Mouse (Mus musculus) brain, embryonic 18.5 days (tissue): ENCODE measurements at regions not wholly inside any gene's neighbourhood (a gene's known extent, or its start where the extent isn't known, plus 50 kb on each side); places are given as distances from the start of the nearest gene placed in this dataset.

Experiments used
- DNase-seq: peaks from one replicate; pipeline ENCODE4 v3.0.0-alpha.2; 2012; ENCODE audit warnings: low read depth, low spot score

GRCm38 (mm10) chr9:116332485-116333118 lies 157.4 kb upstream of the Tgfbr2 start:
- DNase-seq, result no peak

- DNase-seq, result no peak
These were observed 156.2 kb upstream of the Tgfbr2 start for GRCm38 (mm10) chr9:116331406-116331805.

- DNase-seq, result no peak
These were observed 155.6 kb upstream of the Tgfbr2 start for GRCm38 (mm10) chr9:116330796-116331195.

DNA sequence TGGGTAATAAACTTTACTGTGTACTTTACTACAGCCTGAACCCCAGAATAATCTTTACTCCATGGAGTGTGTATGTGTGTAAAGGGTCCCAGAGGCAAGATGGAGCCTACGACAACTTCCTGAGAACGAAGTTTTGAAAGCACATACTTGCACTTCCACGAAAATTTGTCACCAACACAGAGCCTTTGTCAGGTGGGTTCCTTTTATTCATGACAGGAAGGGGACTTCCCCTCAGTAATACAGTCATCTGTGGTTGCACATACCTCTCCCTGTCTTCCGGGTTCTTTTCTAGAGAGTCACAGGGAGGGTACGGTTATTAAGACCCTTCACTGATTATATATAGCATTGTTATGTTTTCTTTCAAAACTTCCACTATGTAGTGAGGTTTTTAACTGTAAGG lies 154.0 kb upstream of the Tgfbr2 start:
- DNase-seq, result no peak

GRCm38 (mm10) chr9:116328201-116328600 lies 153.0 kb upstream of the Tgfbr2 start:
- no peak for DNase-seq

DNA sequence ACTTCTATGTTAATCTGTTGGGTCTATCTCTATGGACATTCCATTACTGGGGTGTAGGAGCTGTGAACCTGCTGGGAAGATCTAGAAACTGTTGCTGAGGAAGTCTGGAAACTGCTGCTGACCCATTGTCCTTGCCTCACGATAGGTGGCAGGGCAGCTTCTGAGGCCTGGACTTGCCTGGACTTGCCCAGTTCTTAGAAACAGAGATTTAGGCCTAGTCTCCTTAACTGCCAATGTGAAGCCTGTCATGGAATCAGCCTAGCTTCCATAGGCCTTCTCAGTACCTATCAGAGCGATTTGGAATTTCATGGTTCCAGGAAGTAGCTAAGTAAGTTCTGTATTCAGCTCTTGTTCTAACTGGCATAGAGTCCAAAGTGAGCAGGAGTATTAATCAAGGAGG lies 151.9 kb upstream of the Tgfbr2 start:
- no peak for DNase-seq

GRCm38 (mm10) chr9:116324971-116325370 lies 149.8 kb upstream of the Tgfbr2 start:
- DNase-seq, result no peak

DNA sequence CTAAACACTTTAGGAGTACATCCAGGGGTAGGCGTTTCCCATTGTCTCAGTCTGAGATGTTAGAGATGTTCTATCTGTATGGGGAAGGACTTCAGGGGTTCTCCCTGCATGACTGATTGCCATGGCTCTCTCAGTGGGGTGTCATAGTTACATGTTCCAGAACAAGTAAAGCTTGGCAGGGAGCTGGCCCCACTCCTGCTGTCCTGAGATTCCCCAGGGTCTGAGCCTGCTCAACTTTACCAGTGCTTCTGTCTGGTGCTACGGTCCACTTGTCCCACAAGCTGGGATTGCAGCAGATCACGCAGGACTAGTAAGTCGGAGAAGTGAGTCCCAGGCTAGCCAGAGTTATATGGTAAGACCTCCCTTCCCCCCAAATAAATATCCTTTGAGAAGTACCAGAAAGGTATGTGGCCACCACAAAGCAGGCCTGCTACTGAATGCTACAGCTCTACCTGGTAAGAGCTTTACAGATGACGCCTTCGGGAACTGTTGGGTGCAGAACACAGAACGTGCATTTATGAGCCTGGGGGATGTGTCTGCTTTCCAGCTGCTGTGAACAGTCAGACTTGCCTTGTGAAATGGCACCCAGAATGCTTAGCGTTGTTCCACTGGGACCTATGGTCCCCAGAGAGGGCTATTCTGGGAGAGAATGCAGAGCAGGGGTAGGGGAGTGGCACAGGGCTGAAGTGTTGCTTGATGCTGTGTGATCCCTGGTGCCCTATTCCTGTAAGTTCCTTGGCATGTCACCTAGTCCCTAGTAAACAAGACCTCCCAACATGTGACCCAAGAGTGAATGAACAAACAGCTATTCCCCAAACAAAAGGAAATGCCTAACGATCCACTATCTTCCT lies 148.9 kb upstream of the Tgfbr2 start:
- no peak for DNase-seq

GRCm38 (mm10) chr9:116321908-116322307 lies 146.7 kb upstream of the Tgfbr2 start:
- DNase-seq, result no peak

DNA sequence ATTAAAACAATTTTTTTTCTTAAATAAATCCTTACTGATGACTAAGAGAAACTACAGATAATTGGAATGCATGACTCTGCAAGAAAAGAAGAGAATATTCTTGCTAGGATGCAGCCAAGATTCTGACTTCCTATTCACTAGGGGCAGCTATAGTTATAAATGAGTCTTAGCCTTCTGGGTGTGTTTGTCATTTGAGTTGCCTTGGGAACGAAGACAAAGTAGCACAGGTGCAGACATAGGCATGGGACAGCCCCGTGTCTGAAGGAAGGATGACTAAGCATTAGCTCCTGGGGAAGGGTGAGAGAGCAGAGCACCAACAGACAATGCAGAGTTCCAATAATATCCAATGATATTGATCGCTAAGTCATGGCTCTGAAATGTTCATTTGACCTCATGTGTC lies 144.3 kb upstream of the Tgfbr2 start:
- no peak for DNase-seq

DNA sequence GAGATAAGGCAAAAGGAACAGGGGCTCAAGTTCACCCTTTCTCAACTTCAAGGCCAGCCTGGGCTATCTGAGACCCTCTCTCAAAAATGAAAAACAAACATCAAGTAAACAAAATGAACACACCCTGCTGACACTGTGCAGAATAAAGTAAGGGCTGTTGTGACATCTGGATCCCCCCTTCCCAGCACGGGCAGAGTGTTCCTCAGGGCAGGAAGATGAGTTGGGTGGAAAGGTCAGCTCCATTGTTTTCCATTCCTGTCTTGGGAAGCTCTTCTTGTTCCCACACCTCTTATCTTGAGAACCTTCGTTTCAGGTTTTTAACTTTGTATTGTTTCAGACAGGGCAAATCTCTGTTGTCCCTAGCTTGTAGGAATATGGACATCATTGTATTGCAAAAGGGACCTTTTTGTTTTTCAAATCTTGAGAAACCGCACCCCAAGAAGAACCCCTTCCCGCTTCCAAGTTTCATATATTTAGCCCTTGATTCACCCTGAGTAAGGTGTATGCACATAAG lies 141.5 kb upstream of the Tgfbr2 start:
- DNase-seq, result no peak

- DNase-seq, result no peak
These were observed 139.6 kb upstream of the Tgfbr2 start for GRCm38 (mm10) chr9:116314803-116315202.

DNA sequence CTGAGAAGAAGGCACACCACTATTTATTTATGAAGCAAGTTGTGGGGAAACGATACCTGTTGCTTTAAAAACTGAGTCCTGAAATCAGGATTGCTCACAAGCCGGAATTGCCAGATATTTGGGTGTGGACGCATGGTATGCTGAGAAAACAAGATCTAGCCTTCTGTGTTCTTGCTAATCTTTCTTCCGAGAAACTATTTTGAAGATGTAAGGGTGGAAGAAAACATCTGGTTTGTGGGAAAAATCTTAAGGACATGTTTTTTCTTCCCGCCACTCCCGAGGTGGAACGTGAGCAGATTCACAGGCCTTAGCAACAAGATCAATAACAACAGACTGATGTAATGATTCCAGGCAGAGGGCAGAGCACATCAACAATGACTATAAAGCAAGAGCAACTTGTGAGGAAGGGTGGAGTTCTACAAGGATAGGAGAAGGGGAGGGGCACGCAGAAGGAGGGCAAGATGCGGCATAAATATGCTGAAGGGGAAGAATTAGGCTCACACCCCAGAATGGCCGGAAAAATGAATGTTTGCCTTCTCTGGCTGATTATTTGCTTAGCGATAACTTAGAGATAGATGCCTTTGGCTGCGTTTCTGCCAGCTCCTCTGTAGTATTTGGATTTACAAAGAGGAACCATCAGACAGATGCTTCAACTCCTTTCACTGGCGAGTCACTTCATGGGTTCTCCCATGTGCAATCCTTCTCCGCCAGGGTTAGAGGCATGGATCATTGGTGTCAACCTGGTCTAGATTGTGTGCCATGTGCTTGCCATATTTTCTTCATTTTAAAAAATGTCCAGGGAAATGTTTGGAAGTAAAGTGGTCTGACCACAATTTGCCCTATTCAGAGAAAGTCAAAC lies 139.0 kb upstream of the Tgfbr2 start:
- no peak for DNase-seq

GRCm38 (mm10) chr9:116311364-116311763 lies 136.2 kb upstream of the Tgfbr2 start:
- no peak for DNase-seq

DNA sequence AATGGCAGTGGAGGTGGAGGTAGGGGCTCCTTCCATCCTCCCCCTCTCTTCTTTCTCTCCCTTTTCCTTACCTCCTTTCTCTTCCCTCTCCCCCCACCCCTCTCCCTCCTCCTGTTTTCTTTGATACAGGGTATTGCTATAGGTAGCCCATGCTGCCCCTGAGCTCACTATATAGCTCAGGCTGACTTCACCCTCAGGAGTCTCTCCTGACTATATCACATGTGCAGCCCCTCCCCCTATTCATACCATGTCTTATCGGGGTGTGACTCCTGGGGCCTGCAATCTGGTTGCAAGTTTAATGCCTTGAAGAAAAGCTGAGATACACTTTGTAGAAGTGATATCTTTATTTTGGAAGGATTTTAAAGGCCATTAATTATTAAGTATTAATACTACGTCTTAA lies 126.4 kb upstream of the Tgfbr2 start:
- no peak for DNase-seq

DNA sequence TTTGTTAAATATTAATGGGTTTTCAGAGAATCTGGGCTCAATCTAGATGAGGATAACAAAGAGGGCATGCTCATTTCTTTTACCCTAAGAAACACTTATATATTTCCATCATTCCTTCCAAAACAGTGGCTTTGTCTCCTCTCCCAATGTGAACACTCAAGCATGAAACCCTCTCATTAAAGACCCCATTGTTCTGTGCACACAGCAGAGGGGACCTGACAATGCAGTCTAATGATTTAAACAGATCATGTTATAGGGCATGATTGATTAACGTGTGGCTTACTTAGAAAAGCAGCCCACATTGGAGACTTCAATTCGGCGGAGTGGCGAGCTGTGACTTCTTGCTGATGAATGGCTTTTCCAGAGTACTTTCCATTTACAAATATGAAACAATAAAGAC lies 123.6 kb upstream of the Tgfbr2 start:
- DNase-seq, result no peak

DNA sequence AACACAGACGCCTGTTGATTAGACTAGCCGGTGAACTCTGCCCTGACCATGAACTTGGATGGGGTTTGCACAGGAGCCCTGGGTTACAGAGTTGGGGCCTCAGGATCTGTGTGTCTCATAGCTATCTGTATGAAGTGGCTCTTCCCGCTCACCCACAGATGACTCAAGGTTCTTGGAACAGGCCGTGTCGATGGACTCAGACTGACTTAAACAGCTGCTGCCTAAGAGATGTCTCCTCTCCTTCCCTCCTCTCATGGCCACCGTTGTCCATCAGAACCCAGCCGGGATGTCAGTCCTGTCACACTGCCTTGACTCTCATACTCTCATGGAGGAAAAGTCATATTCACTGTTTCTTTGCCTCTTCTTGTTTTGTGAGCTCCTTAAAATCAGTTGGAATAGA lies 121.2 kb upstream of the Tgfbr2 start:
- DNase-seq, result no peak

GRCm38 (mm10) chr9:116294073-116294472 lies 118.9 kb upstream of the Tgfbr2 start:
- DNase-seq, result no peak

DNA sequence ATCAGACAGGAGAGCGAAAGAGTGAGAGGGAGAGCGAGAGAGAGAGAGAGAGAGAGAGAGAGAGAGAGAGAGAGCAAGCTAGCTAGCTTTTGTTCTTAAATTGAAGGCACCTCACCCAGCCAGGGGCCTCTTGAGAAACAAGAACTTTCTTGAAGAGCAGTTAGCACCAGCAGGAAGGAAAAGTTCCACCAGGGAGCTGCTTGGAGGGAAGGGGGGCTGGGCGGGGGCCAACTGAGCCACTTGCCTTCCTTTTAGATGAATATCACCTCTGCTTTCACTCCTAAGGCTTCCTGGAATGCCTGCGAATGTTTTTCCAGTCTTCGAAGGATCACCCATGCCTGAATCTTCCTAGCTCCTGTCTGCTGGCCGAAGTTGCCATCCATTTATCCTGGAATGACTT lies 118.0 kb upstream of the Tgfbr2 start:
- DNase-seq, result no peak

- DNase-seq, result no peak
These were observed 116.5 kb upstream of the Tgfbr2 start for GRCm38 (mm10) chr9:116291624-116292023.

DNA sequence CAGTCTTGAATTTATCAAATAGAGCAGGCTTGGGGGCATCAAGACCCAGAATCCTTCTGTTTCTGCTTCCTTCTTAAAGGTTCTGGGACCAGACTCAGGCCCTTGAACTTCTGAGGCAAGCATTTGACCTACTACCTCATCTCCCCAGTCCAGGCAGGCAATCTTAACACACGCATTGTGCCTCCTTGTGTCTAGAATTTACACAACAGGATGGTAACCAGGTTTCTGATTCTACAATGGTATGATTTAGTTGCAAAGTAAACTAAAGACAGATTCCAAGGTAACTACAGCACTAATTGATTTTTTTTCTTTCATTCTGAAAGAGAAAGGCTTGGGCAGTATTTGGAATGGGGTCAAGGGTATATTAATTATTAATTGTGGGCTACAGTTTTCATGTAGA lies 115.7 kb upstream of the Tgfbr2 start:
- no peak for DNase-seq
